Mouse (Mus musculus) forebrain, embryonic 15.5 days (tissue): ENCODE data around the gene Med21. TPM values are rescaled to one million over a fixed set of nuclear protein-coding genes. Genes with fewer than 3 reads are reported as not detected.

Source experiments
- ATAC-seq: fragments of 200-750 bp; cut with Nextera tagmentation; replicated peaks from 2 replicates; pipeline ENCODE4 v1.8.0; 2017; ENCODE audit warnings: mild to moderate bottlenecking, moderate TSS enrichment, moderate library complexity
- H3K27ac ChIP-seq: fragments of 300-500 bp; sonication (generic); replicated peaks from 2 replicates; pipeline ENCODE4 v1.5.1; 2015; ENCODE audit warnings: mild to moderate bottlenecking, inconsistent platforms
- H3K27me3 ChIP-seq: fragments of 300-500 bp; sonication (generic); 2 replicates; pipeline ENCODE4 v1.6.1; 2015; ENCODE audit warnings: inconsistent platforms
- H3K36me3 ChIP-seq: fragments of 300-500 bp; sonication (generic); 2 replicates; pipeline ENCODE4 v1.6.1; 2015; ENCODE audit warnings: mild to moderate bottlenecking, inconsistent platforms
- H3K4me1 ChIP-seq: fragments of 300-500 bp; sonication (generic); 2 replicates; pipeline ENCODE4 v1.6.1; 2015; ENCODE audit warnings: inconsistent platforms
- H3K4me2 ChIP-seq: fragments of 300-500 bp; sonication (generic); replicated peaks from 2 replicates; pipeline ENCODE4 v1.6.1; 2015; ENCODE audit warnings: mild to moderate bottlenecking, inconsistent platforms
- H3K4me3 ChIP-seq: fragments of 300-500 bp; sonication (generic); 2 replicates; pipeline ENCODE4 v1.5.1; 2015; ENCODE audit warnings: mild to moderate bottlenecking, inconsistent platforms
- H3K9ac ChIP-seq: fragments of 300-500 bp; sonication (generic); replicated peaks from 2 replicates; pipeline ENCODE4 v1.6.1; 2015; ENCODE audit warnings: mild to moderate bottlenecking, inconsistent platforms
- H3K9me3 ChIP-seq: fragments of 300-500 bp; sonication (generic); 2 replicates; pipeline ENCODE4 v1.6.1; 2016; ENCODE audit warnings: inconsistent platforms
- WGBS: fragments of 180-500 bp; shearing (Covaris S2); methylation state at CpG from one replicate; pipeline ENCODE4 v1.1.7; 2015; ENCODE audit warnings: mixed read lengths; 5-methylcytosine and 5-hydroxymethylcytosine counted together
- polyA plus RNA-seq: library from polyadenylated mRNA; unstranded; fragments of >200 nt; fragmentation: Nextera tagmentation; extraction: Ambion mirVana; gene quantifications from 2 replicates; pipeline ENCODE4 v1.2.1, GENCODE M21; 2015

The Med21 gene
- polyA plus RNA-seq = 107 and 114 TPM in 2 replicates

DNA sequence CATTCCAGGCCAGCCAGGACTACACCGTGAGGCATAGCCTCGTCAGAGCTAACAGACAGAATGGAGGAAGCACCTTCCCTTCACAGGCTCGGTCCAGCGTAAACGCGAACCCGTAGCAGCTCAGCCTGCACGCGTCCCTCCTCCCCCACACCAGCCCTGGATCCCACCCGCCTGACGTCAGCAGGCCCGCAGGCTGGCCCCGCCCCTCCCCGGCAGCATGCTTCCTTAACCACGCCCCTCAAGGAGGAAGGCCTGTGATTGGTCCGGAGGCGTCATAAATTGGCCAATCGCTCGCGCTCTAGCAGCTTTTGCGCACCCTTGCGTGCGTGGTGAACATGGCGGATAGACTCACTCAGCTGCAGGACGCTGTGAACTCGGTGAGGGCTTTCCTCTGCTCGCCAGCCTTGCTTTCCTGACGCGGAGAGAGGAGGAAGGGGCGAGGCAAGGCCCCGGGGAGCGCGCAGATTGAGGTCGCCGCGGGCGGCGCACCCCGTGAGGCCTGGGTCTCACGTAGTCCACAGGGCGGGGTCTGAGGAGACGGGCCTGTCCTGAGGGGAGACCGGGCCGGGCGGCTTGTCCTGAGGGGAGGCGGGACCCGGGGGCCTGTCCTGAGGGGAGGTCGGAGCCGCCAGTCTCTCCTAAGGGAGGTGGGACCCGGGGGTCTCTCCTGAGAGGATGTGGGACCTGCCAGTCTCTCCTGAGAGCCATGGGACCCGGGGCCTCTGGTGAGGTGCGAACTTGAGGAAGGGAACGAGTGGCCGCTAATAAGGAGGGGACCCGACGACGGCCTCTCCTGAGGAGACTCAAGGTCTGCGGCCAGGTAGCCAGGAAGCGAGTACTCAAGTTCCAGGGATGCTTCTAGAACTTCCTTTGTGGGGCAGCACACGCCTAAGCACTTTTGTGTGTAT, at the start of gene Med21, which contains the start of gene Tm7sf3:
Med21 (plus strand) TSS at position 272 of the 908 bp plus-strand sequence.
Tm7sf3 (minus strand) TSS at position 549 of the 908 bp plus-strand sequence.
- 1% methylated on average over 60 of the region's 60 CpGs for WGBS
- H3K36me3 ChIP-seq = no peaks in the 10 kb centered on the region
- ATAC-seq = peak; percentile 98

GRCm38 (mm10) chr6:146602601-146603000, 39.7 kb upstream of the Med21 start:
- H3K4me1 ChIP-seq = no peaks in the 10 kb centered on the region
- H3K9ac ChIP-seq = no peak overlapping the region
- H3K4me3 ChIP-seq = no peak overlapping the region
- H3K4me2 ChIP-seq = no peak overlapping the region
- peaks cover 69% of the 10 kb centered on the region for H3K36me3 ChIP-seq
- H3K9me3 ChIP-seq = no peaks in the 10 kb centered on the region
- no peak overlapping the region for H3K27ac ChIP-seq
- ATAC-seq = no peak
- WGBS = 87% methylated on average over 4 of the region's 4 CpGs
- H3K27me3 ChIP-seq = no peaks in the 10 kb centered on the region

More for the DNA sequence above, at the start of gene Med21, which contains the start of gene Tm7sf3:
- H3K4me3 ChIP-seq = peak within 1 kb of the TSS; percentile 96
- peak within 1 kb of the TSS; percentile 90 for H3K27ac ChIP-seq
- peaks cover 15% of the 10 kb centered on the region for H3K4me1 ChIP-seq
- peak within 1 kb of the TSS; percentile 87 for H3K4me2 ChIP-seq
- no peaks in the 10 kb centered on the region for H3K9me3 ChIP-seq
- H3K27me3 ChIP-seq = no peaks in the 10 kb centered on the region
- peak within 1 kb of the TSS; percentile 84 for H3K9ac ChIP-seq

GRCm38 (mm10) chr6:146603651-146604050, 38.7 kb upstream of the Med21 start:
- H3K9me3 ChIP-seq = no peaks in the 10 kb centered on the region
- WGBS = 83% methylated on average over 10 of the region's 10 CpGs
- no peaks in the 10 kb centered on the region for H3K27me3 ChIP-seq
- ATAC-seq = no peak
- no peak overlapping the region for H3K4me3 ChIP-seq
- no peak overlapping the region for H3K9ac ChIP-seq
- peaks cover 69% of the 10 kb centered on the region for H3K36me3 ChIP-seq
- H3K4me1 ChIP-seq = no peaks in the 10 kb centered on the region
- H3K27ac ChIP-seq = no peak overlapping the region
- no peak overlapping the region for H3K4me2 ChIP-seq

DNA sequence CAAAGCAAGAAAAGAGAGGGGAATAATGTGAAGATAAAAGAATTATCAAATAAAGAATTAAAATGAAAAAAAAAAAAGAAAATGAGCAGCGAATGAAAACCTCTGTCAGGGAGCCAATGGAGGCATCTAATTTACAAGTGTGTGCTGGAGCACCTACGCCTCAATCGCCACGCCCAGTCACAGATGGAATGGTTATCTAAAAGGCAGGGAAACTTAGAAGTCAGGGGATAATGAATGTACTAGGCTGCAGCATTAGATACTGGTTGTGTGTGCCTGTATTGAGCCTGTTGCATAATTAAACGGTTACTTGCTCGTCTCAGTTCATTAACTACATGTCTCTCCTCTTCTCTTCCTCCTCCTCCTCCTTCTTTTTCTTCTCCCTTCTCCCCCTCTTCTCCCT, 31.0 kb upstream of the Med21 start:
- Histone ChIP-seq H3K36me3 (peaks cover 42% of the 10 kb centered on the region), H3K9me3 (no peaks in the 10 kb centered on the region), H3K27me3 (no peaks in the 10 kb centered on the region), H3K4me1 (no peaks in the 10 kb centered on the region), H3K4me2 (no peak overlapping the region), H3K27ac (no peak overlapping the region), H3K4me3 (no peak overlapping the region), H3K9ac (no peak overlapping the region)
- ATAC-seq = no peak
- WGBS = 88% methylated on average over 6 of the region's 6 CpGs

DNA sequence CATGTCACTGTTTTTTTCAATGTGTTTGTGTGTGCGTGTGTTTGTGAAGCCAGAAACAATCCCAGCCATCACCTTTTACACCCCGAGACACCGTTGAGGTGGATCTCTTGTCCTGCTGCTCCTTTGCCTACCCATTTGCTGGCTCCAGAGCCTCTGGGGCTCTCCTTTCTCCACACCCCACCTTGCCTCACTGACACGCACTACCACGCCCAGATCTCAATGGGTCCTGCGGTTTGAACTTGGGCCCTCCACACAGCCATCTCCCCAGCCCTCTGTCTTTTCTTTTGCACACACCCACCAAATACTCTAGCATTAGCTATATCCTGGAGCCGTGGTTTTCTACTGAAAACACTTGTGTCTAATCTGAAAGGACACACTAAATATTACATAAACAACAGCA, 30.4 kb upstream of the Med21 start:
- Histone ChIP-seq H3K27me3 (no peaks in the 10 kb centered on the region), H3K4me1 (no peaks in the 10 kb centered on the region), H3K4me2 (no peak overlapping the region), H3K9ac (no peak overlapping the region), H3K27ac (no peak overlapping the region), H3K9me3 (no peaks in the 10 kb centered on the region), H3K4me3 (no peak overlapping the region), H3K36me3 (peaks cover 38% of the 10 kb centered on the region)
- ATAC-seq = no peak
- WGBS = 90% methylated on average over 7 of the region's 7 CpGs

GRCm38 (mm10) chr6:146612736-146613135, 29.6 kb upstream of the Med21 start:
- Histone ChIP-seq H3K36me3 (peaks cover 40% of the 10 kb centered on the region), H3K27ac (no peak overlapping the region), H3K9me3 (no peaks in the 10 kb centered on the region), H3K9ac (no peak overlapping the region), H3K27me3 (no peaks in the 10 kb centered on the region), H3K4me3 (no peak overlapping the region), H3K4me2 (no peak overlapping the region), H3K4me1 (no peaks in the 10 kb centered on the region)
- ATAC-seq = no peak
- 93% methylated on average over 5 of the region's 5 CpGs for WGBS

DNA sequence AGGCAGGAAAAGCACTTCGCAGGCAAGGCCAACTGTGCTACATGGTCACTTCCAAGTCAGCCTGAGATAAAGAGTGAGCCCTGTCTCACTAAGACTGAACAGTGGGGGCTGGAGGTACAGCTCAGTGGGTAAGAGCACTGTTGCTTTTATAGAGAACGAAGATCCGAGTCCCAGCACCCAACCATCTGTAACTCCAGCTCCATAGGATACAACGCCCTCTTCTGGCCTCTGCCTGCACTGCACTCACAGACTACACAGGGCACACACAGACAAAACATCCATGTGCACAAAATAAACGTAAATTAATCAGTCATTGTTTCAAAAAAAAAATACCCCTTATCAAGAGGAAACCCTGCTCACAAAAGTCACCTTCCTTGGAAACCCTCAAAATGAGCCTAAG, 28.4 kb upstream of the Med21 start:
- no peak overlapping the region for H3K4me2 ChIP-seq
- H3K9ac ChIP-seq = no peak overlapping the region
- H3K36me3 ChIP-seq = peaks cover 48% of the 10 kb centered on the region
- 95% methylated on average over 5 of the region's 5 CpGs for WGBS
- H3K9me3 ChIP-seq = no peaks in the 10 kb centered on the region
- H3K4me1 ChIP-seq = no peaks in the 10 kb centered on the region
- no peak overlapping the region for H3K4me3 ChIP-seq
- no peak overlapping the region for H3K27ac ChIP-seq
- no peak for ATAC-seq
- H3K27me3 ChIP-seq = no peaks in the 10 kb centered on the region

GRCm38 (mm10) chr6:146614541-146614940, 27.8 kb upstream of the Med21 start:
- H3K27me3 ChIP-seq = no peaks in the 10 kb centered on the region
- H3K36me3 ChIP-seq = peaks cover 42% of the 10 kb centered on the region
- ATAC-seq = no peak
- no peak overlapping the region for H3K9ac ChIP-seq
- 89% methylated on average over 5 of the region's 5 CpGs for WGBS
- no peak overlapping the region for H3K4me3 ChIP-seq
- no peak overlapping the region for H3K27ac ChIP-seq
- H3K4me2 ChIP-seq = no peak overlapping the region
- no peaks in the 10 kb centered on the region for H3K4me1 ChIP-seq
- no peaks in the 10 kb centered on the region for H3K9me3 ChIP-seq

DNA sequence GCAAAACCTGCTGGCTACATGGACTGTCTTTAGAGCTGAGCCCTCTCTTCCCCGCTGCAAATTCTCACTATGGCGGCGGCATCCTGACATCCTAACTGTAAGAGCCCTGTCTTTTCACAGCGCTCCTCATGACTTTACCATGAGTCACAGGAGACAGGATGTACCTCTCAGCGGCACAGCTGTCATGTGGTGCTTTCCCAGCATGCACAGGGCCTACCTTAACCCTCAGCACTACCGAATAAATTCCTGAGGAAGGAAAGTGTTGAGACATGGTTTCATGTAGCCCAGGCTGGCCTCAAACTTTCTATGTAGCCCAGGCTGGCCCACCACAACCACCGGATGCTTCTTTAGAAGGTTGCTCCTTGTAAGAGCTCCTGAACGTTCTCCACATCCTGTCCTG, 26.5 kb upstream of the Med21 start:
- peaks cover 42% of the 10 kb centered on the region for H3K36me3 ChIP-seq

DNA sequence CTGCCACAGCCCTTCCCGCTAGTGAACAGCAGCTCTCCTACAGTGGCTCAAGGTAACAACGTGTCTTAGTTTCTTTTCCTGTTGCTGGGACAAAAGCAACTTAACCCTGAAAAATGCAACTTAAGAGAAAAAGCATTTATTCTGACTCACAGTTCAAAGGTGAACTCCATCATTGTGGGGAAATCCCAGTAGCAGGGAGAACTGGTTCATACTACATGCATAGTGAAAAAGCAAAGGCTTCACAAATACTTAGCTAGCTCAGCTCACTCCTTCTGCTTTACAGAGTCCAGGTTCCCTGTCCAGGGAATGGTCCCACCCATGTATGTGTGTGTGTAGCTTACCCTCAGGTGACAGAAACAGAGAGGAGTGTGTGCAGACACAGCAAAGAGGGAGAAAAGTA, 25.7 kb upstream of the Med21 start:
- no peak overlapping the region for H3K4me2 ChIP-seq
- peaks cover 42% of the 10 kb centered on the region for H3K36me3 ChIP-seq
- no peak overlapping the region for H3K9ac ChIP-seq
- no peak for ATAC-seq
- H3K4me1 ChIP-seq = no peaks in the 10 kb centered on the region
- no peaks in the 10 kb centered on the region for H3K27me3 ChIP-seq
- no peak overlapping the region for H3K27ac ChIP-seq
- no peak overlapping the region for H3K4me3 ChIP-seq
- H3K9me3 ChIP-seq = no peaks in the 10 kb centered on the region
- 87% methylated on average over 2 of the region's 2 CpGs for WGBS

More for the DNA sequence above, 26.5 kb upstream of the Med21 start:
- no peak for ATAC-seq
- Histone ChIP-seq H3K27ac (no peak overlapping the region), H3K27me3 (no peaks in the 10 kb centered on the region), H3K4me3 (no peak overlapping the region), H3K9ac (no peak overlapping the region), H3K9me3 (no peaks in the 10 kb centered on the region), H3K4me1 (no peaks in the 10 kb centered on the region), H3K4me2 (no peak overlapping the region)
- 94% methylated on average over 8 of the region's 8 CpGs for WGBS

DNA sequence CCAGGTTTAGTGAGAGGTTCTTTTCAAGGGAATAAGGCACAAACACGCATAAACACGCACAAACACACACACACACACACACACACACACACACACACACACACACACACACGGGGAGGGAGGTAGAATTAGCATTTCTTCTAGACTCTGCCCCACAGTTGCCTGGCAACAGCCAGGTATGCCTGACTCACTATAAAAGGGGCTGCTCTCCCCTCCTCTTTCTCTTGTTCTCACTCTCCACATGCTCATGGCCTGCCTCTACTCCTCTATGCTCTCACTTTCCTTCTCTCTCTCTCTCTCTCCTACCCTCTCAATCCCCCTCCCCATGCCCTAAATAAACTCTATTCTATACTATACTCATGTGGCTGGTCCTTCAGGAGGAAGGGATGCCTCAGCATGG, 14.2 kb upstream of the Med21 start:
- no peaks in the 10 kb centered on the region for H3K9me3 ChIP-seq
- H3K4me1 ChIP-seq = peaks cover 7% of the 10 kb centered on the region
- ATAC-seq = peak; percentile 60; the same call in 1 of the 2 replicates
- H3K36me3 ChIP-seq = no peaks in the 10 kb centered on the region
- no peak overlapping the region for H3K9ac ChIP-seq
- WGBS = 36% methylated on average over 3 of the region's 3 CpGs
- no peak overlapping the region for H3K27ac ChIP-seq
- no peaks in the 10 kb centered on the region for H3K27me3 ChIP-seq
- no peak overlapping the region for H3K4me3 ChIP-seq
- H3K4me2 ChIP-seq = no peak overlapping the region

DNA sequence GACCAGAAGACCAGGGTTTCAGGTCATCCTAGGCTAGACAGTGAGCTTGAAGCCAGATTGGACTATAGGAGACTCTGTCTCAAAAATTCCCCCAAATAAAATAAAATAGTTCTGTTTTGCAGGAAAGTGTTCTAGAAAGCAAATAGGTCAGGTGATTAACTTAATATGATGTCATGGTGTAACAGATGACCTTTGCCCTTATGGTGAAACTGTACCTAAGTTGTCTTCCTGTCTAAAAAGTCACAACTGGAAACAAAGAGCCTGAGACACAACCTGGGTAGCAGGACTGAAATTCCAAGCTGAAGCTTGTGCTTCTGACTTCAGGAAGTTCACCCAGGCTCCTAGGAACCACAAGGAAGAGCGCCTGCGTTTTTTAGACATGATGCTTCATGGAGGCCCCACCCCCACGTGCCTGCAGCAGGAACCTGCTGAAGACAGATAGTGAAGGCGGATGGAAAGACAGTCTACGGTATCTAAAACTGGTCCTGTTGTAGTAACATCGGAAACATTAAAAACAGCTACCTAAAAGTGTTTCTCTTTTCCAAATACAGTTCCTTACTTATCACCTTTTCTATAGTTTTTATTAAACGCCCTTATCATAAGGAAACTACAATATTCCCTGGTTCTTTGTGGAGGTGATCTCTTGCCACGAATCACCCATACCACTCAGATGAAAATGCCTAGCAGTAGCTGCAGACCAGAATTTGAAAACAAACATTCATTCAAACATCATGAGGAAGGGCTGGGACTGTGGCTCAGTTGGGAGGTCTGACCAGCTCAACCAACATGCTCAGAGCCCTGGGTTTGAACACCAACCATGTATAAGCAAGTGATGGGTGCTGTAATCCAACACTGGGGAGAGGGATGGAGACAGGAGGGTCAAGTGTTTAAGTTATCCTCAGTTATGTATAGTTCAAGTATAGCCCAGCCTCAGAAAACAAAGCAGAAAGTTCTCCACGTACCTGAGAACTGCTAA, 12.3 kb upstream of the Med21 start:
- peaks cover 16% of the 10 kb centered on the region for H3K4me1 ChIP-seq
- no peak overlapping the region for H3K9ac ChIP-seq

More for the DNA sequence above, 12.3 kb upstream of the Med21 start:
- WGBS = 88% methylated on average over 9 of the region's 9 CpGs
- H3K4me2 ChIP-seq = no peak overlapping the region
- H3K27me3 ChIP-seq = no peaks in the 10 kb centered on the region
- no peak overlapping the region for H3K4me3 ChIP-seq
- no peaks in the 10 kb centered on the region for H3K9me3 ChIP-seq
- no peak for ATAC-seq
- no peak overlapping the region for H3K27ac ChIP-seq
- H3K36me3 ChIP-seq = no peaks in the 10 kb centered on the region
